Mouse (Mus musculus) olfactory bulb, adult 2 months (tissue): ENCODE measurements around the gene Atp6v0e.

Experiments
- CTCF ChIP-seq: fragments of 200-500 bp; IDR thresholded peaks from 2 replicates; pipeline ENCODE4 v1.5.1; 2012; ENCODE audit warnings: low read depth, mild to moderate bottlenecking, low read length, moderate library complexity; ENCODE audit not compliant: insufficient read depth
- POLR2A ChIP-seq: fragments of 200-500 bp; IDR thresholded peaks from 2 replicates; pipeline ENCODE4 v1.6.1; 2012; ENCODE audit warnings: mild to moderate bottlenecking, low read depth, low read length, moderate library complexity; ENCODE audit not compliant: insufficient read depth

- no peak for TF ChIP-seq POLR2A
- TF ChIP-seq CTCF: no peak
These were observed 42.7 kb downstream of the Atp6v0e start for GRCm38 (mm10) chr17:26705463-26706359.
